Comparison of ENCODE assay signal across 9 mouse cellular contexts in the genomic region with DNA sequence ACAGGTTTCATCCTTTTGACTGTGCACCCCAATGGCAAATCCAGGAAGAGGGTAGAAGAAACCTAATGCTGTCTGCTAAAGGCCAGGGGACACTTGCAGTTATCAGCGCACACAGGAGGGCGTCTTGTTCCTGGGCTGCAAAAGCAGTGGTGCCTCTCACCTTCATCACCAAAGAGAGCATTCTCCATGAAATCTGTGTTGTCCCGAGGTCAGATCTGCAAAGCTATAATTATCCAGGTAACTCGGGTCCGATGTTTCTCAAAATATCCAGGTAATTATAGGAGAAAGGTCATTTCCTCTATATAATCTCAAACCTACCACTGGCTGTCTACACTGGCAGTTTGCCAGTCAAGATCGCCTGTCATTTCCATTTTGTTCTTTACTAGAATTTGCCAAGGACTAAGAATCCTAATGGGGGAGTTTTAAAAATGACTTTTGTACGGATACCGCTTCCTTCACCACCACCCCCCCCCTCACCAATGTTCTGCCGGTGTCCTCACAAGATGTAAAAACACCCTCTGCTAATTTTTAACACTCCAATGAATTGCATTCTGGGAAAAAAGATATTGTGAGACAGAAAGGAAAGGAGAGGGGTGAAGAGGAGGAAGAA.
DNase-seq lines count a peak whose midpoint lies in the region; ATAC-seq lines count a peak whose summit lies in the region.
"Had no signal": no experiment of that assay in that cellular context is flagged by ENCODE, and none has a peak within 500 bp of the region (broad histone marks: within the 10 kb centered on the region; RNA-seq: fewer than 3 reads in every experiment).

No protein-coding gene starts in this region.

- peak overlapping the region; percentile 58 for H3K4me2 ChIP-seq in neural tube, embryonic 13.5 days

- H3K9me3 ChIP-seq in neural tube, embryonic 13.5 days, result no peaks in the 10 kb centered on the region

- H3K27me3 ChIP-seq in neural tube, embryonic 13.5 days, result no peaks in the 10 kb centered on the region

- DNase-seq in kidney, postnatal 14 days, result peak; percentile 10
- DNase-seq in kidney, postnatal 10 days, result no peak
- peak; percentile 26 to 53 for DNase-seq in cerebellum, postnatal 36 days
- no peak for DNase-seq in spleen, adult 18-20 months
- DNase-seq in adrenal gland, postnatal 36 days, result no peak
- no peak for DNase-seq in testis, postnatal 10 days (ENCODE audit: low spot score)
- DNase-seq: lung, postnatal 36 days had no signal

- H3K9ac ChIP-seq in neural tube, embryonic 13.5 days, result peak overlapping the region; percentile 73

- no peaks in the 10 kb centered on the region for H3K36me3 ChIP-seq in neural tube, embryonic 13.5 days

- H3K4me3 ChIP-seq in neural tube, embryonic 13.5 days, result peak overlapping the region; percentile 33

- H3K27ac ChIP-seq in neural tube, embryonic 13.5 days (replicated peaks), result peak overlapping the region; percentile 97

- ATAC-seq in inflammation-experienced regulatory T-cells, adult 6 months, result peak; percentile 29
- ATAC-seq in neural tube, embryonic 13.5 days (ENCODE audit: low read depth), result no peak; the same call in 1 of the 2 replicates

- H3K4me1 ChIP-seq in neural tube, embryonic 13.5 days (replicated peaks), result peaks cover 56% of the 10 kb centered on the region

- 53% methylated on average over 9 of the region's 9 CpGs for WGBS in neural tube, embryonic 13.5 days

Comparison
In these comparisons a context has a peak if more than half of its experiments do, and no peak if none do; other contexts are left out.
1. DNase-seq: peak in kidney, postnatal 14 days (single experiment) and cerebellum, postnatal 36 days (2 of 2); none in kidney, postnatal 10 days (single experiment), spleen, adult 18-20 months (0 of 2), adrenal gland, postnatal 36 days (0 of 2) and testis, postnatal 10 days (single experiment).